Comparison of ENCODE assay signal across 8 mouse cellular contexts in genomic region chr13:9578456-9578855, GRCm38 (mm10).
DNase-seq lines count a peak whose midpoint lies in the region; ATAC-seq and TF ChIP-seq lines count a peak whose summit lies in the region.
"Had no signal": no experiment of that assay in that cellular context is flagged by ENCODE, and none has a peak within 500 bp of the region (broad histone marks: within the 10 kb centered on the region; RNA-seq: fewer than 3 reads in every experiment).

No protein-coding gene starts in this region.

- peaks cover 3% of the 10 kb centered on the region; the same call in 1 of the 2 replicates for H3K36me3 ChIP-seq in kidney, adult 2 months (ENCODE audit: control insufficient read depth, insufficient read depth, low read length)
- H3K36me3 ChIP-seq in heart, embryonic 15.5 days, result peaks cover 3% of the 10 kb centered on the region
- 0 out of 2 replicates have a peak, but pooled peaks cover 3% of the 10 kb centered on the region for H3K36me3 ChIP-seq in lung, embryonic 16.5 days (ENCODE audit: control insufficient read depth, insufficient read depth, low read length)

- no peak overlapping the region for H3K4me2 ChIP-seq in heart, embryonic 15.5 days
- no peak overlapping the region for H3K4me2 ChIP-seq in lung, embryonic 16.5 days (ENCODE audit: low read depth, low read length)

- no peaks in the 10 kb centered on the region for H3K27me3 ChIP-seq in kidney, adult 2 months (replicated peaks; ENCODE audit: control insufficient read depth, insufficient read depth, low read length)
- no peaks in the 10 kb centered on the region for H3K27me3 ChIP-seq in heart, embryonic 15.5 days
- H3K27me3 ChIP-seq in lung, embryonic 16.5 days (ENCODE audit: control insufficient read depth, insufficient read depth, low read depth, low read length), result no peaks in the 10 kb centered on the region

- H3K4me1 ChIP-seq in kidney, adult 2 months (ENCODE audit: control insufficient read depth, insufficient read depth, low read length), result no peaks in the 10 kb centered on the region
- no peaks in the 10 kb centered on the region for H3K4me1 ChIP-seq in heart, embryonic 15.5 days (replicated peaks)
- H3K4me1 ChIP-seq in lung, embryonic 16.5 days (replicated peaks; ENCODE audit: control insufficient read depth, insufficient read depth, low read length), result no peaks in the 10 kb centered on the region

- H3K4me3 ChIP-seq in kidney, adult 2 months (ENCODE audit: insufficient read depth, low read depth, low read length), result no peak overlapping the region
- H3K4me3 ChIP-seq in heart, embryonic 15.5 days, result no peak overlapping the region
- no peak overlapping the region for H3K4me3 ChIP-seq in lung, embryonic 16.5 days (ENCODE audit: low read length)

- DNase-seq in kidney, adult 2 months, result peak; percentile 42
- DNase-seq in kidney, adult 18-20 months, result no peak
- peak; percentile 52 for DNase-seq in adrenal gland, postnatal 10 days
- DNase-seq in cerebellum, adult 8-10 months, result no peak
- DNase-seq: forebrain, postnatal 0 days had no signal

- no peak overlapping the region for H3K9ac ChIP-seq in heart, embryonic 15.5 days
- H3K9ac ChIP-seq in lung, embryonic 16.5 days (ENCODE audit: low read length), result no peak overlapping the region
- H3K9ac ChIP-seq: forebrain, postnatal 0 days had no signal

- WGBS in kidney, adult 2 months, result 79% methylated on average over 4 of the region's 4 CpGs
- 64% methylated on average over 4 of the region's 4 CpGs for WGBS in heart, embryonic 15.5 days
- WGBS in lung, embryonic 16.5 days, result 62% methylated on average over 4 of the region's 4 CpGs

- TF ChIP-seq POLR2A in kidney, adult 2 months (IDR thresholded peaks at IDR 0.05; ENCODE audit: low read depth, low read length), result no peak

- 0 out of 2 replicates have a peak, but pooled peaks have one; percentile 39 for ATAC-seq in heart, embryonic 15.5 days (replicated peaks; ENCODE audit: insufficient number of reproducible peaks, insufficient read depth, low FRiP score, low read depth)
- 0 out of 2 replicates have a peak, but pooled peaks have one; percentile 20 for ATAC-seq in lung, embryonic 16.5 days (ENCODE audit: low read depth)
- ATAC-seq in monocyte, adult 5-6 weeks (replicated peaks; ENCODE audit: insufficient number of reproducible peaks, low FRiP score, low TSS enrichment, poor library complexity, severe bottlenecking), result no peak
- ATAC-seq: forebrain, postnatal 0 days had no signal

- H3K27ac ChIP-seq in kidney, adult 2 months (ENCODE audit: insufficient read depth, low read depth, low read length), result no peak overlapping the region
- no peak overlapping the region for H3K27ac ChIP-seq in heart, embryonic 15.5 days
- H3K27ac ChIP-seq in lung, embryonic 16.5 days (ENCODE audit: low read length), result no peak overlapping the region

- no peak for TF ChIP-seq CTCF in kidney, adult 2 months (conservative IDR thresholded peaks at IDR 0.05; ENCODE audit: insufficient read depth, insufficient read length, low read depth, low read length)

- no peaks in the 10 kb centered on the region for H3K9me3 ChIP-seq in heart, embryonic 15.5 days (replicated peaks)
- no peaks in the 10 kb centered on the region for H3K9me3 ChIP-seq in lung, embryonic 16.5 days (ENCODE audit: control insufficient read depth, low read length)

Comparison
In these comparisons a context has a peak if more than half of its experiments do, and no peak if none do; other contexts are left out.
1. DNase-seq: peak in kidney, adult 2 months (single experiment) and adrenal gland, postnatal 10 days (single experiment); none in kidney, adult 18-20 months (single experiment) and cerebellum, adult 8-10 months (single experiment).